Mouse (Mus musculus) liver, embryonic 13.5 days (tissue): ENCODE measurements around the gene Hes1. TPM values are rescaled to one million over a fixed set of nuclear protein-coding genes. Genes with fewer than 3 reads are reported as not detected.
"Not testable (repeated sequence)": the region's sequence is repeated elsewhere in the genome, so short reads cannot be mapped to it uniquely, and the experiment has no call there.

Experiments
- ATAC-seq: fragments of 200-750 bp; cut with Nextera tagmentation; 2 replicates; pipeline ENCODE4 v1.8.0; 2017; ENCODE audit warnings: low read depth, mild to moderate bottlenecking, moderate number of reproducible peaks, moderate library complexity
- DNase-seq: peaks from one replicate; pipeline ENCODE4 v3.0.0; 2022
- H3K27ac ChIP-seq: fragments of 300-500 bp; sonication (generic); 2 replicates; pipeline ENCODE4 v1.5.1; 2015; ENCODE audit warnings: moderate library complexity, mild to moderate bottlenecking, inconsistent platforms
- H3K27me3 ChIP-seq: fragments of 300-500 bp; sonication (generic); 2 replicates; pipeline ENCODE4 v1.6.1; 2015; ENCODE audit warnings: mild to moderate bottlenecking, inconsistent platforms
- H3K36me3 ChIP-seq: fragments of 300-500 bp; sonication (generic); 2 replicates; pipeline ENCODE4 v1.6.1; 2015; ENCODE audit warnings: mild to moderate bottlenecking, inconsistent platforms
- H3K4me1 ChIP-seq: fragments of 300-500 bp; sonication (generic); replicated peaks from 2 replicates; pipeline ENCODE4 v1.6.1; 2015; ENCODE audit warnings: inconsistent platforms
- H3K4me2 ChIP-seq: fragments of 300-500 bp; sonication (generic); 2 replicates; pipeline ENCODE4 v1.6.1; 2015; ENCODE audit warnings: inconsistent platforms, mild to moderate bottlenecking, moderate library complexity
- H3K4me3 ChIP-seq: fragments of 300-500 bp; sonication (generic); replicated peaks from 2 replicates; pipeline ENCODE4 v1.5.1; 2015; ENCODE audit warnings: mild to moderate bottlenecking, inconsistent platforms
- H3K9ac ChIP-seq: fragments of 300-500 bp; sonication (generic); 2 replicates; pipeline ENCODE4 v1.6.1; 2015; ENCODE audit warnings: mild to moderate bottlenecking, inconsistent platforms
- H3K9me3 ChIP-seq: fragments of 300-500 bp; sonication (generic); replicated peaks from 2 replicates; pipeline ENCODE4 v1.6.1; 2016; ENCODE audit warnings: inconsistent platforms
- WGBS: fragments of 180-500 bp; shearing (Covaris S2); methylation state at CpG from one replicate; pipeline ENCODE4 v1.1.7; 2015; ENCODE audit not compliant: insufficient replicate concordance; 5-methylcytosine and 5-hydroxymethylcytosine counted together
- polyA plus RNA-seq: library from polyadenylated mRNA; unstranded; fragments of >200 nt; fragmentation: Nextera tagmentation; extraction: Ambion mirVana; gene quantifications from 2 replicates; pipeline ENCODE4 v1.2.1, GENCODE M21; 2015

Hes1 gene
- polyA plus RNA-seq, 1 experiment from 2014 or later, result 5.9 TPM

GRCm38 (mm10) chr16:30103495-30103894 lies 39.3 kb downstream of the Hes1 start:
- Histone ChIP-seq H3K4me2 (no peak overlapping the region), H3K4me3 (no peak overlapping the region), H3K27ac (no peak overlapping the region), H3K9ac (no peak overlapping the region), H3K9me3 (no peaks in the 10 kb centered on the region), H3K36me3 (no peaks in the 10 kb centered on the region), H3K27me3 (0 out of 2 replicates have a peak, but pooled peaks cover 5% of the 10 kb centered on the region), H3K4me1 (no peaks in the 10 kb centered on the region)
- DNase-seq, result no peak
- ATAC-seq, result no peak
- WGBS, result 54% methylated on average over 6 of the region's 6 CpGs

DNA sequence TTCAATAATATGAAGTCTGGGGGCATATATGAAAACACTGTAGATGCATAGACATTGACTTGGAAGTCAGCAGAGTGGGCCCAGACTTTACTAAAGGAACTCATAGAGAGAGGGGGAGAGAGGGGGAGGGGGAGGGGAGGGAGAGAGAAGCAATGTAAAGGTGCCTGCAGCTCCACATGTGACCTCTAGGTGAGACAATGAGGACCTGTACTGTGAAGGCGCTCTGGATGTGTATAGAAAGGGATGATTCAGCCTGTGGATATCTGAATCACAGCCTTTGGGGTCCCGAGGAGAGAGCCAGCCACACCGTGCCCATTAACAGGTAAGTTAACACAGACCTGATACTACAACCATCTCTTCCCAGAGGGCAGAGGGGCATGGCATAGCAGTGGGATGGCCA lies 40.2 kb downstream of the Hes1 start:
- ATAC-seq (no peak), DNase-seq (no peak)
- Histone ChIP-seq H3K9me3 (no peaks in the 10 kb centered on the region), H3K4me1 (no peaks in the 10 kb centered on the region), H3K4me2 (no peak overlapping the region), H3K9ac (no peak overlapping the region), H3K4me3 (no peak overlapping the region), H3K36me3 (no peaks in the 10 kb centered on the region), H3K27me3 (0 out of 2 replicates have a peak, but pooled peaks cover 5% of the 10 kb centered on the region), H3K27ac (no peak overlapping the region)
- WGBS, result 67% methylated on average over 3 of the region's 3 CpGs

- H3K27ac ChIP-seq, result no peak overlapping the region
- 74% methylated on average over 7 of the region's 7 CpGs for WGBS
- H3K4me1 ChIP-seq, result no peaks in the 10 kb centered on the region
- no peak overlapping the region for H3K9ac ChIP-seq
- no peak for ATAC-seq
- 0 out of 2 replicates have a peak, but pooled peaks cover 5% of the 10 kb centered on the region for H3K27me3 ChIP-seq
- no peaks in the 10 kb centered on the region for H3K36me3 ChIP-seq
- no peak for DNase-seq
- no peak overlapping the region for H3K4me3 ChIP-seq
- H3K9me3 ChIP-seq, result no peaks in the 10 kb centered on the region
- no peak overlapping the region for H3K4me2 ChIP-seq
These were observed 41.3 kb downstream of the Hes1 start for GRCm38 (mm10) chr16:30105476-30105875.

DNA sequence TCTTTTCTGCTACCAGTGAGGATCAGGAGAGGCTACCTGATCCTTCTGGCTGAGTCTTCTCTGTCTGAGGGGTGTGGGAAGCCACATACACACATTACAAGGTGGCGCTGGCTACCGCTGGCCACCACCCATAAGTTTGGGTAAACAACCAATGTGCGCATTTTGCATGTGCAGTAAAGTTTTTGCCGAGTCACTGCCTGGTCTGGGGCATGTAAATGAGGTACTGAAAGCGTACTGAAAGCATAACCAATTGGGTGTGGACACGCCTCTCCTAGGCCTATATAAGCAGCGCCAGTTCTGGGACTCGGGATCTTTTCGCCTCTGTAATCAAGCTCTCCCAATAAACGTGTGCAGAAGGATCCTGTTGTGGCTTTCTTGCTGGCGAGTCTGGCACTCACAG lies 44.0 kb downstream of the Hes1 start:
- H3K36me3 ChIP-seq, H3K4me1 ChIP-seq, H3K27me3 ChIP-seq, H3K9ac ChIP-seq, ATAC-seq, DNase-seq, H3K4me2 ChIP-seq, H3K9me3 ChIP-seq, H3K4me3 ChIP-seq, H3K27ac ChIP-seq: not testable (repeated sequence)
- WGBS, result 79% methylated on average over 11 of the region's 11 CpGs

DNA sequence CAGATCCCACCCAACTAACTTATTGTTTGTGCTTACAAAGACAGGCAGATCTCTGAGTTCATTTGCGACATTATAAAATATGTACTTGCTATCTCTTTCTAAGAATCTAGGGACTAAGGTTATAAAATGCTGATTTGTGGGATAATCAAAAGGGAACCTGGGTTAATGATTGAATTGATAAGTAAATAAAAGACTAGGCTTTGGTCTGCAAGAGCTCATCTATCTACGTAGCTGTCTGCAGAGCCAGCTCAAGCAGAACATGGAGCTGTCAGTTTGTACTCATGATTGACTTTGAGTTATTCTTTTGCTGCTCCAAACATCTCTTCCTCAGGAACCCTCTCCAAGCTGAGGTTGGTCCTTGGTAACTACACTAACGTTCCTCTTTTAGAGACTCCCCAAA lies 46.3 kb downstream of the Hes1 start:
- no peak overlapping the region for H3K27ac ChIP-seq
- no peak for DNase-seq
- peaks cover 16% of the 10 kb centered on the region; the same call in 1 of the 2 replicates for H3K4me1 ChIP-seq
- no peak for ATAC-seq
- H3K9ac ChIP-seq, result no peak overlapping the region
- H3K9me3 ChIP-seq, result no peaks in the 10 kb centered on the region
- no peak overlapping the region for H3K4me2 ChIP-seq
- no peak overlapping the region for H3K4me3 ChIP-seq
- 65% methylated on average over 3 of the region's 3 CpGs for WGBS
- no peaks in the 10 kb centered on the region for H3K27me3 ChIP-seq
- H3K36me3 ChIP-seq, result no peaks in the 10 kb centered on the region

DNA sequence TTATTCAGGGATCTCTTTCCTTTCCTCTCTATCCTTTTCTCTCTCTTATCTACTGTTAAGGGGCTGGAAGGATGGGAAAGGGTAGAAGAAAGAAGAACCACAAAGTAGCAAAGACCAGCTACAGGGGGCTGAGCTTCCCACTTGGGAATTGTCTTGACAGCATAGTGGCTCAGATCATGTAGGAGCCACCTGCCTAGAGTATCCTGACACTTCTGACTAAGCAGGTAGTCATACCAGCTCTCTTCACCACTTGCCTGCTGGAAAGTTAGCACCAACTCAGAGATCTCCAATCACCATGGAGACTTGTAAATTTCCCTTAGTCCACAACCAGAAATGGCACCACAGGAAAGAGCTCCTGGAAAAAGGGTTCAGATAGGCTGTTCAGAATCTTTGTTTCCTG lies 46.9 kb downstream of the Hes1 start:
- no peaks in the 10 kb centered on the region for H3K9me3 ChIP-seq
- no peak for DNase-seq
- ATAC-seq, result no peak

GRCm38 (mm10) chr16:30111566-30111965 lies 47.4 kb downstream of the Hes1 start:
- H3K4me2 ChIP-seq, result no peak overlapping the region
- DNase-seq (no peak), ATAC-seq (no peak)
- H3K27ac ChIP-seq, result no peak overlapping the region
- H3K4me3 ChIP-seq, result no peak overlapping the region
- H3K9me3 ChIP-seq, result no peaks in the 10 kb centered on the region
- H3K36me3 ChIP-seq, result no peaks in the 10 kb centered on the region
- WGBS, result 13% methylated on average over 2 of the region's 2 CpGs
- H3K9ac ChIP-seq, result no peak overlapping the region
- no peaks in the 10 kb centered on the region for H3K27me3 ChIP-seq
- H3K4me1 ChIP-seq, result peaks cover 16% of the 10 kb centered on the region; the same call in 1 of the 2 replicates

More for the DNA sequence above, 46.9 kb downstream of the Hes1 start:
- Histone ChIP-seq H3K4me1 (peaks cover 16% of the 10 kb centered on the region; the same call in 1 of the 2 replicates), H3K27ac (no peak overlapping the region), H3K4me3 (no peak overlapping the region), H3K36me3 (no peaks in the 10 kb centered on the region), H3K4me2 (no peak overlapping the region), H3K27me3 (no peaks in the 10 kb centered on the region), H3K9ac (no peak overlapping the region)

- H3K36me3 ChIP-seq, result no peaks in the 10 kb centered on the region
- peak overlapping the region; percentile 77 for H3K27ac ChIP-seq
- no peaks in the 10 kb centered on the region for H3K27me3 ChIP-seq
- H3K4me3 ChIP-seq, result no peak overlapping the region
- H3K9me3 ChIP-seq, result no peaks in the 10 kb centered on the region
- H3K9ac ChIP-seq, result no peak overlapping the region
- 21% methylated on average over 3 of the region's 3 CpGs for WGBS
- ATAC-seq (peak; percentile 70), DNase-seq (no peak)
- H3K4me1 ChIP-seq, result peaks cover 16% of the 10 kb centered on the region; the same call in 1 of the 2 replicates
- H3K4me2 ChIP-seq, result peak overlapping the region; percentile 30
These were observed 49.0 kb downstream of the Hes1 start for GRCm38 (mm10) chr16:30113170-30113569.

DNA sequence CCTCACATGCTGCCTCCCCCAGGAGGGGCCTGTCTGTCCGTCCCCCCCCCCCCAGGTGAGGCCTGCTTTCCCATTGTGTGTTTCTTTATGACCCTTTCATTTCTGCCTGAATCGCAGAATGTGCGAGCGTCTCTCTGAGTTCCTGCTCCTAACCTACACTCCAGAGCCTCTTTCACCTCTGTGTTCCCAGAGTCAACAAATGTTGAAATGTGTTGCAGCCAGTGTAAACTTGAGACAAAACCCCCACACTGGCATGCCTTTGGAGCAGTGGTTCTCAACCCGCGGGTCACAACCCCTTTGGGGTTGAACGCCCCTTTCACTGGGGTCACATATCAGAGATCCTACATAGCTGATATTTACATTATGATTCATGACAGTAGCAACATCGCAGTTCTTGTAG lies 49.6 kb downstream of the Hes1 start:
- no peak for DNase-seq
- WGBS, result 69% methylated on average over 7 of the region's 8 CpGs
- Histone ChIP-seq H3K9me3 (no peaks in the 10 kb centered on the region), H3K27ac (peak overlapping the region; percentile 77), H3K27me3 (no peaks in the 10 kb centered on the region), H3K4me3 (no peak overlapping the region), H3K9ac (no peak overlapping the region), H3K36me3 (no peaks in the 10 kb centered on the region), H3K4me1 (peaks cover 16% of the 10 kb centered on the region; the same call in 1 of the 2 replicates), H3K4me2 (peak overlapping the region; percentile 30)
- peak; percentile 65 for ATAC-seq

DNA sequence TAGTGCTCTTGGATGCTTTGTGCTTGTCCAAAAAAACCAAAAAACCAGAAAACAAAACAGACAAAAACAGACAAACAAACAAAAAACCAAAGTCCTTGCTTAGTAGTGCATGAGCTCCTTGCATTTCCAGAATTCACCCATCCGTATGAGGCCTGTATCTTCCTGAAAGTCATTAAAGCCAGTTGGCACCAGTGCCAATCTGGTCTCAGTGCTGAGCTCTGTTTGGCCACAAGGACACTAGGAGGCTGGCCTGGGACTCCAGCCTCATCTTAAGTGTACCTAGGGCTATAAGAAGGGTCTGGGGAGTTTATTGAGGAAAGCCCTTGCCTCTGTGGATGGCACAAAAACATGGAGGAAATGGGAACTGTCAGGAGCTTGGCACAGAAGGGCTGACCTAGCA lies 50.3 kb downstream of the Hes1 start:
- no peak for ATAC-seq
- Histone ChIP-seq H3K9me3 (no peaks in the 10 kb centered on the region), H3K4me3 (no peak overlapping the region), H3K27ac (peak overlapping the region; percentile 77; the same call in 1 of the 2 replicates), H3K27me3 (peaks cover 1% of the 10 kb centered on the region), H3K9ac (no peak overlapping the region), H3K36me3 (no peaks in the 10 kb centered on the region), H3K4me2 (no peak overlapping the region), H3K4me1 (peaks cover 16% of the 10 kb centered on the region; the same call in 1 of the 2 replicates)
- no peak for DNase-seq
- 64% methylated on average over 1 of the region's 1 CpGs for WGBS
